Mouse (Mus musculus): Measurements from ENCODE around the gene Col4a4. TPM values are rescaled to one million over a fixed set of nuclear protein-coding genes. Genes with fewer than 3 reads are reported as not detected.

The Col4a4 gene
- 0.03 TPM in 2 replicates for polyA plus RNA-seq (2015; fragmentation: Nextera tagmentation; extraction: Ambion mirVana)

- Histone ChIP-seq H3K36me3 (no peaks in the 10 kb centered on the region), H3K4me2 (peak within 1 kb of the TSS; percentile 30), H3K9me3 (replicated peaks) (no peaks in the 10 kb centered on the region), H3K4me3 (replicated peaks) (peak within 1 kb of the TSS; percentile 14), H3K27me3 (peaks cover 24% of the 10 kb centered on the region), H3K4me1 (replicated peaks) (0 out of 2 replicates have a peak, but pooled peaks cover 7% of the 10 kb centered on the region), H3K27ac (no peak within 1 kb of the TSS), H3K9ac (no peak within 1 kb of the TSS)
- DNase-seq: no peak
- no peak for ATAC-seq (ENCODE audit: low read depth)
- 5% methylated on average over 34 of the region's 34 CpGs for WGBS (ENCODE audit: insufficient replicate concordance)
These were observed at the start of gene Col4a4, which contains the start of gene Col4a3 for GRCm38 (mm10) chr1:82586713-82587399. Col4a4 (minus strand) TSS chr1:82586849. Col4a3 (plus strand) TSS chr1:82586921.

- WGBS (ENCODE audit: insufficient replicate concordance): 62% methylated on average over 4 of the region's 4 CpGs
These were observed 49.7 kb upstream of the Col4a4 start for GRCm38 (mm10) chr1:82636321-82636720.

GRCm38 (mm10) chr1:82635254-82635620 lies 48.6 kb upstream of the Col4a4 start:
- 77% methylated on average over 9 of the region's 9 CpGs for WGBS (ENCODE audit: insufficient replicate concordance)
- DNase-seq (no peak), ATAC-seq (ENCODE audit: low read depth) (no peak)
- Histone ChIP-seq H3K27ac (no peak overlapping the region), H3K4me1 (replicated peaks) (peaks cover 25% of the 10 kb centered on the region), H3K36me3 (no peaks in the 10 kb centered on the region), H3K27me3 (no peaks in the 10 kb centered on the region), H3K4me3 (replicated peaks) (no peak overlapping the region), H3K9me3 (replicated peaks) (no peaks in the 10 kb centered on the region), H3K4me2 (no peak overlapping the region), H3K9ac (no peak overlapping the region)

More at GRCm38 (mm10) chr1:82636321-82636720, 49.7 kb upstream of the Col4a4 start:
- DNase-seq (no peak), ATAC-seq (ENCODE audit: low read depth) (no peak)
- no peak overlapping the region for H3K4me2 ChIP-seq
- H3K27ac ChIP-seq: no peak overlapping the region
- H3K9me3 ChIP-seq (replicated peaks): no peaks in the 10 kb centered on the region
- H3K4me3 ChIP-seq (replicated peaks): no peak overlapping the region
- H3K4me1 ChIP-seq (replicated peaks): peaks cover 28% of the 10 kb centered on the region
- H3K36me3 ChIP-seq: no peaks in the 10 kb centered on the region
- no peaks in the 10 kb centered on the region for H3K27me3 ChIP-seq
- H3K9ac ChIP-seq: no peak overlapping the region

- H3K27ac ChIP-seq: no peak overlapping the region
- H3K4me2 ChIP-seq: no peak overlapping the region
- H3K4me1 ChIP-seq (replicated peaks): peaks cover 22% of the 10 kb centered on the region
- ATAC-seq (ENCODE audit: low read depth): no peak
- no peak for DNase-seq
- no peak overlapping the region for H3K4me3 ChIP-seq (replicated peaks)
- H3K9ac ChIP-seq: no peak overlapping the region
- no peaks in the 10 kb centered on the region for H3K27me3 ChIP-seq
- H3K36me3 ChIP-seq: no peaks in the 10 kb centered on the region
- 78% methylated on average over 19 of the region's 19 CpGs for WGBS (ENCODE audit: insufficient replicate concordance)
- H3K9me3 ChIP-seq (replicated peaks): no peaks in the 10 kb centered on the region
These were observed 48.0 kb upstream of the Col4a4 start for GRCm38 (mm10) chr1:82634545-82635253.

GRCm38 (mm10) chr1:82631169-82631792 lies 44.6 kb upstream of the Col4a4 start:
- 46% methylated on average over 6 of the region's 6 CpGs for WGBS (ENCODE audit: insufficient replicate concordance)
- Histone ChIP-seq H3K27me3 (no peaks in the 10 kb centered on the region), H3K4me2 (no peak overlapping the region), H3K4me3 (replicated peaks) (no peak overlapping the region), H3K36me3 (no peaks in the 10 kb centered on the region), H3K9me3 (replicated peaks) (no peaks in the 10 kb centered on the region), H3K9ac (no peak overlapping the region), H3K27ac (no peak overlapping the region), H3K4me1 (replicated peaks) (peaks cover 13% of the 10 kb centered on the region)
- no peak for ATAC-seq (ENCODE audit: low read depth)
- no peak for DNase-seq

- H3K9ac ChIP-seq: no peak overlapping the region
- H3K27ac ChIP-seq: no peak overlapping the region
- peaks cover 23% of the 10 kb centered on the region for H3K4me1 ChIP-seq (replicated peaks)
- H3K36me3 ChIP-seq: no peaks in the 10 kb centered on the region
- no peaks in the 10 kb centered on the region for H3K27me3 ChIP-seq
- no peak for DNase-seq
- no peak for ATAC-seq (ENCODE audit: low read depth)
- H3K4me2 ChIP-seq: no peak overlapping the region
- H3K9me3 ChIP-seq (replicated peaks): no peaks in the 10 kb centered on the region
- H3K4me3 ChIP-seq (replicated peaks): no peak overlapping the region
- WGBS (ENCODE audit: insufficient replicate concordance): 70% methylated on average over 5 of the region's 5 CpGs
These were observed 42.8 kb upstream of the Col4a4 start for GRCm38 (mm10) chr1:82629495-82629894.

GRCm38 (mm10) chr1:82627652-82628051 lies 41.0 kb upstream of the Col4a4 start:
- H3K27ac ChIP-seq: no peak overlapping the region
- H3K4me2 ChIP-seq: no peak overlapping the region
- H3K36me3 ChIP-seq: no peaks in the 10 kb centered on the region
- H3K9me3 ChIP-seq (replicated peaks): no peaks in the 10 kb centered on the region
- H3K27me3 ChIP-seq: no peaks in the 10 kb centered on the region
- DNase-seq (no peak), ATAC-seq (ENCODE audit: low read depth) (peak; percentile 54; the same call in 1 of the 2 replicates)
- WGBS (ENCODE audit: insufficient replicate concordance): 19% methylated on average over 4 of the region's 4 CpGs
- H3K4me1 ChIP-seq (replicated peaks): peaks cover 23% of the 10 kb centered on the region
- no peak overlapping the region for H3K9ac ChIP-seq
- no peak overlapping the region for H3K4me3 ChIP-seq (replicated peaks)

GRCm38 (mm10) chr1:82625474-82625873 lies 38.8 kb upstream of the Col4a4 start:
- WGBS (ENCODE audit: insufficient replicate concordance): 24% methylated on average over 2 of the region's 2 CpGs
- Histone ChIP-seq H3K27ac (0 out of 2 replicates have a peak overlapping the region, but pooled peaks have one; percentile 45), H3K4me2 (no peak overlapping the region), H3K4me3 (replicated peaks) (no peak overlapping the region), H3K9me3 (replicated peaks) (no peaks in the 10 kb centered on the region), H3K36me3 (no peaks in the 10 kb centered on the region), H3K27me3 (no peaks in the 10 kb centered on the region), H3K4me1 (replicated peaks) (peaks cover 23% of the 10 kb centered on the region), H3K9ac (no peak overlapping the region)
- ATAC-seq (ENCODE audit: low read depth) (no peak), DNase-seq (no peak)

- peak; percentile 55 for ATAC-seq (ENCODE audit: low read depth)
- Histone ChIP-seq H3K9ac (no peak overlapping the region), H3K4me1 (replicated peaks) (peaks cover 23% of the 10 kb centered on the region), H3K36me3 (no peaks in the 10 kb centered on the region), H3K4me2 (no peak overlapping the region), H3K9me3 (replicated peaks) (no peaks in the 10 kb centered on the region), H3K27ac (0 out of 2 replicates have a peak overlapping the region, but pooled peaks have one; percentile 45), H3K4me3 (replicated peaks) (no peak overlapping the region), H3K27me3 (no peaks in the 10 kb centered on the region)
- DNase-seq: no peak
- WGBS (ENCODE audit: insufficient replicate concordance): 21% methylated on average over 6 of the region's 6 CpGs
These were observed 38.3 kb upstream of the Col4a4 start for GRCm38 (mm10) chr1:82624934-82625333.

GRCm38 (mm10) chr1:82619981-82620380 lies 33.3 kb upstream of the Col4a4 start:
- no peak for DNase-seq
- no peaks in the 10 kb centered on the region for H3K27me3 ChIP-seq
- no peak overlapping the region for H3K4me2 ChIP-seq
- ATAC-seq (ENCODE audit: low read depth): no peak
- H3K27ac ChIP-seq: no peak overlapping the region
- no peaks in the 10 kb centered on the region for H3K36me3 ChIP-seq
- H3K4me3 ChIP-seq (replicated peaks): no peak overlapping the region
- no peaks in the 10 kb centered on the region for H3K9me3 ChIP-seq (replicated peaks)
- 69% methylated on average over 5 of the region's 5 CpGs for WGBS (ENCODE audit: insufficient replicate concordance)
- H3K9ac ChIP-seq: no peak overlapping the region
- peaks cover 3% of the 10 kb centered on the region; the same call in 1 of the 2 replicates for H3K4me1 ChIP-seq (replicated peaks)

GRCm38 (mm10) chr1:82618592-82618991 lies 31.9 kb upstream of the Col4a4 start:
- Histone ChIP-seq H3K4me1 (replicated peaks) (no peaks in the 10 kb centered on the region), H3K9ac (no peak overlapping the region), H3K27me3 (no peaks in the 10 kb centered on the region), H3K36me3 (no peaks in the 10 kb centered on the region), H3K27ac (no peak overlapping the region), H3K4me3 (replicated peaks) (no peak overlapping the region), H3K4me2 (no peak overlapping the region), H3K9me3 (replicated peaks) (no peaks in the 10 kb centered on the region)
- DNase-seq (no peak), ATAC-seq (ENCODE audit: low read depth) (no peak)
- 41% methylated on average over 5 of the region's 5 CpGs for WGBS (ENCODE audit: insufficient replicate concordance)
